Mouse (Mus musculus) midbrain, postnatal 0 days (tissue): Measurements from ENCODE around the gene Hk3. TPM values are rescaled to one million over a fixed set of nuclear protein-coding genes. Genes with fewer than 3 reads are reported as not detected.

Experiments used
- ATAC-seq: fragments of 200-750 bp; cut with Nextera tagmentation; 2 replicates; pipeline ENCODE4 v1.8.0; 2017; ENCODE audit warnings: moderate number of reproducible peaks, mild to moderate bottlenecking, moderate TSS enrichment, moderate library complexity; ENCODE audit not compliant: low FRiP score
- DNase-seq: peaks from one replicate; pipeline ENCODE4 v3.0.0-alpha.2; 2015; ENCODE audit warnings: low spot score
- H3K27ac ChIP-seq: fragments of 300-500 bp; sonication (generic); 2 replicates; pipeline ENCODE4 v1.5.1; 2014; ENCODE audit warnings: low read depth, mild to moderate bottlenecking, low read length, mixed read lengths
- H3K27me3 ChIP-seq: fragments of 300-500 bp; sonication (generic); 2 replicates; pipeline ENCODE4 v1.6.1; 2014; ENCODE audit warnings: low read length, control low read depth, mixed read lengths; ENCODE audit not compliant: insufficient read depth
- H3K36me3 ChIP-seq: fragments of 300-500 bp; sonication (generic); 2 replicates; pipeline ENCODE4 v1.6.1; 2014; ENCODE audit warnings: low read length, control low read depth, mixed read lengths; ENCODE audit not compliant: insufficient read depth
- H3K4me1 ChIP-seq: fragments of 300-500 bp; sonication (generic); 2 replicates; pipeline ENCODE4 v1.6.1; 2014; ENCODE audit warnings: mild to moderate bottlenecking, control low read depth, antibody characterized with exemption, low read length, mixed read lengths; ENCODE audit not compliant: insufficient read depth
- H3K4me2 ChIP-seq: fragments of 300-500 bp; sonication (generic); 2 replicates; pipeline ENCODE4 v1.6.1; 2014; ENCODE audit warnings: low read depth, mild to moderate bottlenecking, low read length, mixed read lengths; ENCODE audit not compliant: poor library complexity, severe bottlenecking
- H3K4me3 ChIP-seq: fragments of 300-500 bp; sonication (generic); 2 replicates; pipeline ENCODE4 v1.5.1; 2014; ENCODE audit warnings: low read depth, mild to moderate bottlenecking, low read length, moderate library complexity
- H3K9ac ChIP-seq: fragments of 300-500 bp; sonication (generic); replicated peaks from 2 replicates; pipeline ENCODE4 v1.6.1; 2014; ENCODE audit warnings: mild to moderate bottlenecking, low read length, moderate library complexity, mixed read lengths; ENCODE audit not compliant: poor library complexity, severe bottlenecking
- H3K9me3 ChIP-seq: fragments of 300-500 bp; sonication (generic); 2 replicates; pipeline ENCODE4 v1.6.1; 2016; ENCODE audit warnings: low read length, control low read depth
- CTCF ChIP-seq: IDR thresholded peaks from 2 replicates; pipeline ENCODE4 v1.5.1; 2016; ENCODE audit warnings: antibody characterized with exemption, mild to moderate bottlenecking
- WGBS: fragments of 180-500 bp; shearing (Covaris S2); extraction: QIAGEN DNeasy Blood & Tissue Kit; methylation state at CpG from one replicate; pipeline ENCODE4 v1.1.7; 2014; 5-methylcytosine and 5-hydroxymethylcytosine counted together
- polyA plus RNA-seq: library from polyadenylated mRNA; unstranded; fragments of >200 nt; fragmentation: Nextera tagmentation; extraction: Ambion mirVana; gene quantifications from 2 replicates; pipeline ENCODE4 v1.2.1, GENCODE M21; 2015
- total RNA-seq: library from RNA; depleted of rRNA; stranded (reverse); fragments of >200 nt; gene quantifications from 2 replicates; pipeline ENCODE4 v1.2.3, GENCODE M21; 2014

Gene Hk3
- total and polyA plus RNA-seq, 2 experiments from 2014 or later: 0.80 to 1.0 TPM

GRCm38 (mm10) chr13:55011103-55011502, 10.1 kb downstream of the Hk3 start:
- H3K4me1 ChIP-seq: peaks cover 8% of the 10 kb centered on the region; the same call in 1 of the 2 replicates
- H3K9me3 ChIP-seq: no peaks in the 10 kb centered on the region
- peaks cover 4% of the 10 kb centered on the region; the same call in 1 of the 2 replicates for H3K36me3 ChIP-seq
- H3K4me3 ChIP-seq: no peak overlapping the region
- 90% methylated on average over 15 of the region's 15 CpGs for WGBS
- no peak overlapping the region for H3K4me2 ChIP-seq
- DNase-seq (no peak), ATAC-seq (no peak)
- H3K9ac ChIP-seq: no peak overlapping the region
- TF ChIP-seq CTCF: no peak
- H3K27me3 ChIP-seq: no peaks in the 10 kb centered on the region
- H3K27ac ChIP-seq: no peak overlapping the region

- TF ChIP-seq CTCF: no peak
- Histone ChIP-seq H3K27ac (peak overlapping the region; percentile 62), H3K4me2 (no peak overlapping the region), H3K4me1 (peaks cover 8% of the 10 kb centered on the region; the same call in 1 of the 2 replicates), H3K36me3 (peaks cover 23% of the 10 kb centered on the region), H3K27me3 (no peaks in the 10 kb centered on the region), H3K9me3 (no peaks in the 10 kb centered on the region), H3K4me3 (no peak overlapping the region), H3K9ac (no peak overlapping the region)
- peak; percentile 43 for ATAC-seq
- 14% methylated on average over 6 of the region's 6 CpGs for WGBS
- DNase-seq: peak; percentile 83
Measured at GRCm38 (mm10) chr13:55008589-55008988, 12.6 kb downstream of the Hk3 start.

GRCm38 (mm10) chr13:55006415-55006742, 14.8 kb downstream of the Hk3 start:
- no peak for DNase-seq
- Histone ChIP-seq H3K27ac (no peak overlapping the region), H3K4me2 (no peak overlapping the region), H3K27me3 (no peaks in the 10 kb centered on the region), H3K9me3 (no peaks in the 10 kb centered on the region), H3K4me1 (peaks cover 8% of the 10 kb centered on the region; the same call in 1 of the 2 replicates), H3K4me3 (no peak overlapping the region), H3K36me3 (peaks cover 36% of the 10 kb centered on the region), H3K9ac (no peak overlapping the region)
- ATAC-seq: no peak
- WGBS: 65% methylated on average over 7 of the region's 7 CpGs
- TF ChIP-seq CTCF: no peak

- H3K27me3 ChIP-seq: no peaks in the 10 kb centered on the region
- WGBS: 63% methylated on average over 31 of the region's 31 CpGs
Measured at GRCm38 (mm10) chr13:55005691-55006414, 15.3 kb downstream of the Hk3 start.

GRCm38 (mm10) chr13:55004646-55005045, 16.5 kb downstream of the Hk3 start:
- WGBS: 73% methylated on average over 11 of the region's 11 CpGs

More at GRCm38 (mm10) chr13:55005691-55006414, 15.3 kb downstream of the Hk3 start:
- no peak for TF ChIP-seq CTCF
- no peak overlapping the region for H3K9ac ChIP-seq
- peaks cover 8% of the 10 kb centered on the region; the same call in 1 of the 2 replicates for H3K4me1 ChIP-seq
- no peak overlapping the region for H3K27ac ChIP-seq
- no peak for ATAC-seq
- H3K36me3 ChIP-seq: peaks cover 40% of the 10 kb centered on the region
- no peak overlapping the region for H3K4me3 ChIP-seq
- no peak overlapping the region for H3K4me2 ChIP-seq
- no peaks in the 10 kb centered on the region for H3K9me3 ChIP-seq
- DNase-seq: no peak

GRCm38 (mm10) chr13:55002090-55002489, 19.1 kb downstream of the Hk3 start:
- H3K4me2 ChIP-seq: no peak overlapping the region
- DNase-seq (no peak), ATAC-seq (no peak)
- H3K27me3 ChIP-seq: no peaks in the 10 kb centered on the region
- 91% methylated on average over 10 of the region's 10 CpGs for WGBS
- no peak overlapping the region for H3K4me3 ChIP-seq
- no peak for TF ChIP-seq CTCF
- H3K4me1 ChIP-seq: no peaks in the 10 kb centered on the region
- no peak overlapping the region for H3K9ac ChIP-seq
- H3K36me3 ChIP-seq: peaks cover 66% of the 10 kb centered on the region
- no peak overlapping the region for H3K27ac ChIP-seq
- H3K9me3 ChIP-seq: no peaks in the 10 kb centered on the region

More at GRCm38 (mm10) chr13:55004646-55005045, 16.5 kb downstream of the Hk3 start:
- Histone ChIP-seq H3K4me2 (no peak overlapping the region), H3K27me3 (no peaks in the 10 kb centered on the region), H3K36me3 (peaks cover 50% of the 10 kb centered on the region), H3K9ac (no peak overlapping the region), H3K27ac (no peak overlapping the region), H3K4me1 (peaks cover 8% of the 10 kb centered on the region; the same call in 1 of the 2 replicates), H3K4me3 (no peak overlapping the region), H3K9me3 (no peaks in the 10 kb centered on the region)
- ATAC-seq: no peak
- DNase-seq: peak; percentile 29
- TF ChIP-seq CTCF: no peak
